ENCODE assay signal across 11 mouse cellular contexts in the genomic region with DNA sequence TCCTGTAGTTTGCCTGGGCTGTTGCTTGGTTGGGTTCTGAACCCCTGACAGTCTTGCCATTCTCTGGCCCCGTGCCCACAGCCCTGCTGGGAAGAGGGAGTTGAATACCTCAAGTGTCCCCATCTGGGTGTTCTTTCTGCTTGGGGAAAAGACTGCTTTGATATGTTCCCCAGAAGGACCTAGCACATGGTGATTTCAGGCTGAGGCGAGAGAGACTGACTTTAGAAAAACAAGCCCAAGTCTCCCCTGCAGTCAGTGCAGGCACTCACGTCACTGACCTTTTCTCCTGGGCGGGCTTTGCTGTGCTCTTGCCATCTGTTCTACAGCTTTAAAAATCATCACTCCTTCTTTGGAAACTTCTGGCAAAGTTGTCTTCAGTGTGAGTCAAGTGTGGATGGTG.
DNase-seq lines count a peak whose midpoint lies in the region; ATAC-seq and TF ChIP-seq lines count a peak whose summit lies in the region.
"Had no signal": no experiment of that assay in that cellular context is flagged by ENCODE, and none has a peak within 500 bp of the region (broad histone marks: within the 10 kb centered on the region; RNA-seq: fewer than 3 reads in every experiment).

No protein-coding gene starts in this region.

- H3K9ac ChIP-seq in lung, postnatal 0 days (replicated peaks; ENCODE audit: low read depth), result no peak overlapping the region
- H3K9ac ChIP-seq in neural tube, embryonic 15.5 days (replicated peaks), result no peak overlapping the region
- H3K9ac ChIP-seq in hindbrain, embryonic 13.5 days, result no peak overlapping the region; the same call in 1 of the 2 replicates
- no peak overlapping the region for H3K9ac ChIP-seq in midbrain, embryonic 14.5 days (replicated peaks; ENCODE audit: low read length)
- H3K9ac ChIP-seq: hindbrain, embryonic 15.5 days; liver, embryonic 13.5 days had no signal

- H3K4me1 ChIP-seq in lung, postnatal 0 days (ENCODE audit: insufficient read depth, low read depth, low read length), result peaks cover 6% of the 10 kb centered on the region; the same call in 1 of the 2 replicates
- H3K4me1 ChIP-seq in lung, adult 2 months (ENCODE audit: control insufficient read depth, insufficient read depth, low read length), result peaks cover 10% of the 10 kb centered on the region
- peaks cover 13% of the 10 kb centered on the region for H3K4me1 ChIP-seq in neural tube, embryonic 15.5 days
- peaks cover 10% of the 10 kb centered on the region for H3K4me1 ChIP-seq in hindbrain, embryonic 13.5 days (replicated peaks)
- H3K4me1 ChIP-seq in midbrain, embryonic 14.5 days (ENCODE audit: control insufficient read depth, insufficient read depth, low read length), result no peaks in the 10 kb centered on the region
- H3K4me1 ChIP-seq: liver, embryonic 13.5 days had no signal

- H3K27me3 ChIP-seq in lung, postnatal 0 days (replicated peaks; ENCODE audit: insufficient read depth, low read length), result no peaks in the 10 kb centered on the region
- no peaks in the 10 kb centered on the region for H3K27me3 ChIP-seq in neural tube, embryonic 15.5 days (replicated peaks)
- H3K27me3 ChIP-seq in hindbrain, embryonic 13.5 days, result no peaks in the 10 kb centered on the region
- no peaks in the 10 kb centered on the region for H3K27me3 ChIP-seq in midbrain, embryonic 14.5 days (ENCODE audit: control insufficient read depth, insufficient read depth, low read length)
- H3K27me3 ChIP-seq: hindbrain, embryonic 15.5 days; liver, embryonic 13.5 days had no signal

- H3K27ac ChIP-seq in lung, postnatal 0 days (ENCODE audit: low read length), result no peak overlapping the region
- H3K27ac ChIP-seq in gastrocnemius, adult 2 months, result peak overlapping the region; percentile 88
- H3K27ac ChIP-seq in layer of hippocampus, adult 2 months, result peak overlapping the region; percentile 88
- no peak overlapping the region for H3K27ac ChIP-seq in neural tube, embryonic 15.5 days (replicated peaks)
- H3K27ac ChIP-seq in hindbrain, embryonic 13.5 days, result no peak overlapping the region
- H3K27ac ChIP-seq in midbrain, embryonic 14.5 days (replicated peaks; ENCODE audit: low read depth, low read length), result no peak overlapping the region
- H3K27ac ChIP-seq: hindbrain, embryonic 15.5 days; liver, embryonic 13.5 days had no signal

- ATAC-seq in lung, postnatal 0 days, result peak; percentile 30
- no peak for ATAC-seq in neural tube, embryonic 15.5 days (ENCODE audit: low FRiP score)
- ATAC-seq in hindbrain, embryonic 13.5 days (ENCODE audit: low FRiP score), result no peak
- no peak for ATAC-seq in midbrain, embryonic 14.5 days (ENCODE audit: low FRiP score, low TSS enrichment)

- intact Hi-C loops in gastrocnemius, adult 2 months (cut with DNase I), result loop anchor here (1.0 kb wide), 1 partner anchor 66 kb away; no protein-coding TSS in a partner anchor

- H3K36me3 ChIP-seq in lung, postnatal 0 days (ENCODE audit: insufficient read depth, low read length), result no peaks in the 10 kb centered on the region
- H3K36me3 ChIP-seq in neural tube, embryonic 15.5 days, result no peaks in the 10 kb centered on the region
- no peaks in the 10 kb centered on the region for H3K36me3 ChIP-seq in hindbrain, embryonic 13.5 days
- H3K36me3 ChIP-seq in midbrain, embryonic 14.5 days (ENCODE audit: control insufficient read depth, insufficient read depth, low read length), result no peaks in the 10 kb centered on the region
- H3K36me3 ChIP-seq: hindbrain, embryonic 15.5 days; liver, embryonic 13.5 days had no signal

- TF ChIP-seq EP300 in lung, postnatal 0 days (IDR thresholded peaks at IDR 0.05), result no peak

- TF ChIP-seq CTCF in lung, postnatal 0 days (IDR thresholded peaks at IDR 0.05), result no peak
- TF ChIP-seq CTCF in lung, adult 2 months (IDR thresholded peaks at IDR 0.05; ENCODE audit: insufficient read depth, low read length), result no peak
- no peak for TF ChIP-seq CTCF in gastrocnemius, adult 2 months (IDR thresholded peaks at IDR 0.05)
- no peak for TF ChIP-seq CTCF in layer of hippocampus, adult 2 months (conservative IDR thresholded peaks at IDR 0.05)

- no peak for TF ChIP-seq POLR2A in lung, adult 2 months (IDR thresholded peaks at IDR 0.05; ENCODE audit: borderline replicate concordance, extremely low read depth, low read depth, low read length)

- DNase-seq in lung, postnatal 0 days (ENCODE audit: low spot score), result peak; percentile 45
- no peak for DNase-seq in lung, adult 2 months
- DNase-seq in gastrocnemius, adult 2 months, result peak; percentile 71
- DNase-seq in layer of hippocampus, adult 2 months (ENCODE audit: low spot score in 2 of 2), result peak; percentile 35 to 64
- DNase-seq in right cerebral cortex, postnatal 4 days, result peak; percentile 40
- no peak for DNase-seq in midbrain, embryonic 14.5 days
- DNase-seq: liver, embryonic 13.5 days; thymus, postnatal 4 days had no signal

- no peak overlapping the region for H3K4me3 ChIP-seq in lung, postnatal 0 days (ENCODE audit: low read depth, low read length)
- no peak overlapping the region for H3K4me3 ChIP-seq in lung, adult 2 months (replicated peaks; ENCODE audit: extremely low read depth, low read depth, low read length)
- peak overlapping the region; percentile 5; the same call in 1 of the 2 replicates for H3K4me3 ChIP-seq in gastrocnemius, adult 2 months
- H3K4me3 ChIP-seq in layer of hippocampus, adult 2 months, result no peak overlapping the region
- no peak overlapping the region for H3K4me3 ChIP-seq in neural tube, embryonic 15.5 days (replicated peaks)
- H3K4me3 ChIP-seq in hindbrain, embryonic 13.5 days, result no peak overlapping the region
- no peak overlapping the region for H3K4me3 ChIP-seq in midbrain, embryonic 14.5 days (replicated peaks; ENCODE audit: low read depth, low read length)
- H3K4me3 ChIP-seq: hindbrain, embryonic 15.5 days; liver, embryonic 13.5 days had no signal

- H3K9me3 ChIP-seq in lung, postnatal 0 days (ENCODE audit: low read length), result no peaks in the 10 kb centered on the region
- H3K9me3 ChIP-seq in neural tube, embryonic 15.5 days (replicated peaks), result no peaks in the 10 kb centered on the region
- no peaks in the 10 kb centered on the region for H3K9me3 ChIP-seq in hindbrain, embryonic 13.5 days
- no peaks in the 10 kb centered on the region for H3K9me3 ChIP-seq in midbrain, embryonic 14.5 days (ENCODE audit: control insufficient read depth, low read length)
- H3K9me3 ChIP-seq: hindbrain, embryonic 15.5 days; liver, embryonic 13.5 days had no signal

- no peak overlapping the region for H3K4me2 ChIP-seq in lung, postnatal 0 days (replicated peaks; ENCODE audit: low read depth, low read length)
- H3K4me2 ChIP-seq in neural tube, embryonic 15.5 days, result no peak overlapping the region
- H3K4me2 ChIP-seq in hindbrain, embryonic 13.5 days, result no peak overlapping the region
- no peak overlapping the region for H3K4me2 ChIP-seq in midbrain, embryonic 14.5 days (ENCODE audit: low read length)
- H3K4me2 ChIP-seq: hindbrain, embryonic 15.5 days; liver, embryonic 13.5 days had no signal

- WGBS in lung, postnatal 0 days, result 53% methylated on average over 4 of the region's 4 CpGs
- WGBS in lung, adult 2 months, result 63% methylated on average over 4 of the region's 4 CpGs
- WGBS in neural tube, embryonic 15.5 days, result 78% methylated on average over 4 of the region's 4 CpGs
- 71% methylated on average over 4 of the region's 4 CpGs for WGBS in hindbrain, embryonic 13.5 days
- WGBS in midbrain, embryonic 14.5 days, result 87% methylated on average over 4 of the region's 4 CpGs

Comparison
In these comparisons a context has a peak if more than half of its experiments do, and no peak if none do; other contexts are left out.
1. DNase-seq: peak in lung, postnatal 0 days (single experiment), gastrocnemius, adult 2 months (single experiment), layer of hippocampus, adult 2 months (2 of 2) and right cerebral cortex, postnatal 4 days (single experiment); none in lung, adult 2 months (single experiment) and midbrain, embryonic 14.5 days (single experiment).
2. H3K27ac ChIP-seq: peak in gastrocnemius, adult 2 months (single experiment) and layer of hippocampus, adult 2 months (single experiment); none in lung, postnatal 0 days (single experiment), neural tube, embryonic 15.5 days (single experiment), hindbrain, embryonic 13.5 days (single experiment) and midbrain, embryonic 14.5 days (single experiment).